Mouse (Mus musculus): ENCODE data around the gene Apbb2.

DNA sequence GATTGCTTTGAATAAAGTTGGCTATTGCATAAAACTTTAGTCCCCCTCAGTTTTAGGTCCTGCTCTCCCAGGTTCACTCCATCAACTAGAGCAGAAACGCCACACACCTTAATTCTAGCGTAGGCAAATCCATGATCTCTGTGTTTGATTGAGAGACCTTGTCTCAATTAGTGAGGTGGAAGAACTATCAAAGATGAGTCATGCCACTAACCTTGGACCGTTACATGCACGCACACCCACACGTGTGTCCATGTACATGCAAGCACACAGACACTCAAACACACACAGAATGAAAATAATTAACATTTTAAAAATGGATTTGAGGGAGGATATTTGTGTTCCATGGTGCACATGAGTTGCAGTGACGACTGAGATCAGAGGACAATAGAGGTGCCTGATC is 51.2 kb downstream of the Apbb2 start:
- TF ChIP-seq POLR2A (IDR thresholded peaks at IDR 0.05; ENCODE audit: control insufficient read depth, low read depth, low read length) (no peak), CTCF (IDR thresholded peaks at IDR 0.05; ENCODE audit: control insufficient read depth, insufficient read depth, insufficient replicate concordance, low read depth, low read length) (no peak)
